Mouse (Mus musculus) bone marrow, adult 2 months (tissue): ENCODE results near the gene Scyl3.

Experiments used
- CTCF ChIP-seq: fragments of 200-500 bp; IDR thresholded peaks from 2 replicates; pipeline ENCODE4 v1.5.1; 2011; ENCODE audit warnings: low read length, control low read depth; ENCODE audit not compliant: control insufficient read depth, insufficient read depth
- POLR2A ChIP-seq: fragments of 200-500 bp; IDR thresholded peaks from 2 replicates; pipeline ENCODE4 v1.6.1; 2011; ENCODE audit warnings: low read depth, mild to moderate bottlenecking, control low read depth, low read length, borderline replicate concordance; ENCODE audit not compliant: control insufficient read depth

DNA sequence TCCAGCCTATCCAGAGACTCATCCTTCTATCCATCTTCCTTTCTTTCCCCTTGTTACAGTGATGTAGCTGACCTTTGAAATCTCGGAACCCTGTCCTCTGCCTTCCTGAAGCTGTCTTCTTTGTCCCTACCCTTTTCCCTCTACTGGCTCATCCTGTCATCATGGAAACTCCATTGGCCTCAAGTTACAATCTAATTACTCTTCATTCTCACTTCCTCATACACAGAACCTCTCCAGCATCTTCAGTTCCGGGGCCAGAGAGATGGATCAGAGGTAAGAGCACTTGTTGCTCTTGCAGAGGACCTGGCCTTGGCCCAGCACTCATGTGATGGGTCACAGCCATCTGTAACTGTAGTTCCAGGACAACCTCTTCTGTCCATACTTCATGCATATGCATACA is 28.7 kb upstream of the Scyl3 start:
- no peak for TF ChIP-seq CTCF
- no peak for TF ChIP-seq POLR2A
